ENCODE assay signal across 8 mouse cellular contexts in genomic region chr8:123021259-123021658, GRCm38 (mm10). TPM values are rescaled to one million over a fixed set of nuclear protein-coding genes. Genes with fewer than 3 reads are reported as not detected.
DNase-seq lines count a peak whose midpoint lies in the region; ATAC-seq and TF ChIP-seq lines count a peak whose summit lies in the region.

No protein-coding gene starts in this region.

- H3K4me3 ChIP-seq in heart, embryonic 16.5 days (ENCODE audit: low read length): no peak overlapping the region
- H3K4me3 ChIP-seq in intestine, embryonic 15.5 days (replicated peaks): no peak overlapping the region
- H3K4me3 ChIP-seq in myocyte: no peak overlapping the region
- no peak overlapping the region for H3K4me3 ChIP-seq in forebrain, embryonic 14.5 days (ENCODE audit: low read depth, low read length)

- intact Hi-C loops in left cerebral cortex, postnatal 10 days (cut with DNase I): no loop called here

- 0 out of 2 replicates have a peak, but pooled peaks cover 4% of the 10 kb centered on the region for H3K36me3 ChIP-seq in heart, embryonic 16.5 days (ENCODE audit: control insufficient read depth, insufficient read depth)
- H3K36me3 ChIP-seq in intestine, embryonic 15.5 days: no peaks in the 10 kb centered on the region
- H3K36me3 ChIP-seq in myocyte (ENCODE audit: control insufficient read depth, insufficient read depth): no peaks in the 10 kb centered on the region
- no peaks in the 10 kb centered on the region for H3K36me3 ChIP-seq in forebrain, embryonic 14.5 days (ENCODE audit: control insufficient read depth, insufficient read depth, low read length)

- no peaks in the 10 kb centered on the region for H3K9me3 ChIP-seq in heart, embryonic 16.5 days (replicated peaks; ENCODE audit: control insufficient read depth, low read length)
- no peaks in the 10 kb centered on the region for H3K9me3 ChIP-seq in intestine, embryonic 15.5 days
- H3K9me3 ChIP-seq in forebrain, embryonic 14.5 days (replicated peaks; ENCODE audit: control insufficient read depth, low read length): no peaks in the 10 kb centered on the region

- WGBS in heart, embryonic 16.5 days: 78% methylated on average over 1 of the region's 1 CpGs
- WGBS in intestine, embryonic 15.5 days: 49% methylated on average over 1 of the region's 1 CpGs
- WGBS in forebrain, embryonic 14.5 days: 77% methylated on average over 1 of the region's 1 CpGs

- TF ChIP-seq POLR2A in myocyte (IDR thresholded peaks at IDR 0.05; ENCODE audit: insufficient read length, low read depth): no peak

- no peaks in the 10 kb centered on the region for H3K27me3 ChIP-seq in heart, embryonic 16.5 days (ENCODE audit: control insufficient read depth, insufficient read depth, low read length)
- H3K27me3 ChIP-seq in intestine, embryonic 15.5 days (replicated peaks): no peaks in the 10 kb centered on the region
- H3K27me3 ChIP-seq in myocyte (ENCODE audit: control insufficient read depth, insufficient read depth, insufficient read length): no peaks in the 10 kb centered on the region
- H3K27me3 ChIP-seq in forebrain, embryonic 14.5 days (replicated peaks; ENCODE audit: control insufficient read depth, insufficient read depth, low read length): no peaks in the 10 kb centered on the region

- H3ac ChIP-seq in myocyte (ENCODE audit: control insufficient read depth, insufficient read length): no peak overlapping the region

- no peak for DNase-seq in heart, adult 9 months (ENCODE audit: low spot score in 2 of 2)
- DNase-seq in Muller cell, postnatal 12 days (ENCODE audit: inconsistent ontology term): peak; percentile 42
- DNase-seq in forebrain, embryonic 14.5 days (ENCODE audit: low spot score): no peak
- DNase-seq in cerebellum, postnatal 14 days: no peak
- no peak for DNase-seq in left cerebral cortex, postnatal 10 days (ENCODE audit: extremely low spot score in 1 of 2, low spot score in 2 of 2)

- ATAC-seq in heart, embryonic 16.5 days (replicated peaks; ENCODE audit: extremely low read depth, insufficient read depth, low FRiP score): no peak
- peak; percentile 77 for ATAC-seq in intestine, embryonic 15.5 days
- ATAC-seq in forebrain, embryonic 14.5 days: no peak

- no peak overlapping the region for H3K9ac ChIP-seq in heart, embryonic 16.5 days (ENCODE audit: low read length)
- no peak overlapping the region for H3K9ac ChIP-seq in intestine, embryonic 15.5 days
- no peak overlapping the region for H3K9ac ChIP-seq in forebrain, embryonic 14.5 days (ENCODE audit: low read length)

- no peak overlapping the region for H3K4me2 ChIP-seq in heart, embryonic 16.5 days (ENCODE audit: low read depth, low read length)
- no peak overlapping the region for H3K4me2 ChIP-seq in intestine, embryonic 15.5 days (replicated peaks)
- peak overlapping the region; percentile 62 for H3K4me2 ChIP-seq in myocyte (ENCODE audit: low read depth)
- no peak overlapping the region for H3K4me2 ChIP-seq in forebrain, embryonic 14.5 days (ENCODE audit: low read length)

- H3K27ac ChIP-seq in heart, embryonic 16.5 days (ENCODE audit: low read length): peak overlapping the region; percentile 38; the same call in 1 of the 2 replicates
- H3K27ac ChIP-seq in intestine, embryonic 15.5 days: peak overlapping the region; percentile 37; the same call in 1 of the 2 replicates
- no peak overlapping the region for H3K27ac ChIP-seq in forebrain, embryonic 14.5 days (ENCODE audit: low read depth, low read length)

- H3K79me2 ChIP-seq in myocyte (ENCODE audit: control insufficient read depth, insufficient read depth): peaks cover 82% of the 10 kb centered on the region

- H3K4me1 ChIP-seq in heart, embryonic 16.5 days (ENCODE audit: control insufficient read depth, insufficient read depth, low read length): peaks cover 41% of the 10 kb centered on the region
- peaks cover 39% of the 10 kb centered on the region for H3K4me1 ChIP-seq in intestine, embryonic 15.5 days (replicated peaks)
- peaks cover 3% of the 10 kb centered on the region for H3K4me1 ChIP-seq in forebrain, embryonic 14.5 days (ENCODE audit: control insufficient read depth, insufficient read depth, low read length)

TF ChIP-seq in myocyte, 11 proteins besides CTCF, POLR2A, EP300 and RAD21:
- TF ChIP-seq TCF3 (IDR thresholded peaks at IDR 0.05; ENCODE audit: insufficient read length, low read depth) (no peak), POLR2AphosphoS2 (IDR thresholded peaks at IDR 0.05; ENCODE audit: insufficient read length, low read depth) (peak; percentile 21), MYOD1 (IDR thresholded peaks at IDR 0.05; ENCODE audit: control insufficient read depth in 1 of 3, insufficient read length in 2 of 3, low read depth in 2 of 3) (peak in 2 of 3 experiments; percentile 20 to 83), MAX (IDR thresholded peaks at IDR 0.05; ENCODE audit: low read depth) (no peak), CEBPB (IDR thresholded peaks at IDR 0.05; ENCODE audit: insufficient read depth, poor library complexity, severe bottlenecking) (peak; percentile 92), SRF (IDR thresholded peaks at IDR 0.05; ENCODE audit: control insufficient read depth, insufficient read length, low read depth) (no peak), E2F4 (IDR thresholded peaks at IDR 0.05; ENCODE audit: insufficient read depth) (no peak), MYOG (IDR thresholded peaks at IDR 0.05; ENCODE audit: control insufficient read depth in 1 of 3, insufficient read depth in 1 of 3, insufficient read length in 2 of 3, low read depth in 2 of 3) (peak in 1 of 3 experiments; percentile 59), USF1 (IDR thresholded peaks at IDR 0.05; ENCODE audit: low read depth) (no peak), TCF12 (IDR thresholded peaks at IDR 0.05; ENCODE audit: insufficient read depth, poor library complexity, severe bottlenecking) (no peak), REST (IDR thresholded peaks at IDR 0.05; ENCODE audit: insufficient read depth, insufficient read length) (no peak)

RNA-seq across cellular contexts. Expression of gene Ankrd11, which starts 20.8 kb away (rescaled TPM):
- polyA plus RNA-seq in heart, embryonic 16.5 days (2015; fragmentation: Nextera tagmentation; extraction: Ambion mirVana): 17.6 and 18.5 TPM in 2 replicates
- polyA plus RNA-seq in intestine, embryonic 15.5 days (2015; fragmentation: Nextera tagmentation; extraction: Ambion mirVana): 50.9 and 53.9 TPM in 2 replicates
- 56.4 TPM for polyA plus RNA-seq in myocyte (2012; fragmentation: generic; extraction: Trizol)
- polyA plus RNA-seq in forebrain, embryonic 14.5 days (2014; fragmentation: Nextera tagmentation; extraction: Ambion mirVana): 32.1 and 34.9 TPM in 2 replicates
- 100 to 1,000 TPM; 137 to 138 TPM for total RNA-seq in left cerebral cortex, postnatal 10 days (2021)

RNA-seq across cellular contexts. Expression of gene Spg7, which starts 41.5 kb away (rescaled TPM):
- polyA plus RNA-seq in heart, embryonic 16.5 days (2015; fragmentation: Nextera tagmentation; extraction: Ambion mirVana): 60.7 and 71.0 TPM in 2 replicates
- polyA plus RNA-seq in intestine, embryonic 15.5 days (2015; fragmentation: Nextera tagmentation; extraction: Ambion mirVana): 51.7 and 52.5 TPM in 2 replicates
- 83.4 TPM for polyA plus RNA-seq in myocyte (2012; fragmentation: generic; extraction: Trizol)
- polyA plus RNA-seq in forebrain, embryonic 14.5 days (2014; fragmentation: Nextera tagmentation; extraction: Ambion mirVana): 34.2 and 38.2 TPM in 2 replicates
- 10 to 100 TPM; 70.4 to 71.3 TPM for total RNA-seq in left cerebral cortex, postnatal 10 days (2021)
